Mouse (Mus musculus) megakaryocyte, adult 5-6 weeks (primary cell): ENCODE measurements around the gene Baiap2l1. TPM values are rescaled to one million over a fixed set of nuclear protein-coding genes. Genes with fewer than 3 reads are reported as not detected.

Source experiments
- ATAC-seq: 2 replicates; pipeline ENCODE4 v1.8.0; 2016; ENCODE audit warnings: mild to moderate bottlenecking, inconsistent platforms; ENCODE audit not compliant: poor library complexity, severe bottlenecking
- total RNA-seq, 2 experiments: library from RNA; stranded (forward) in 1 of 2; stranded (reverse) in 1 of 2; fragments of 153-499, 151-499 nt in 1 of 2; fragments of 221-1000, 200-1000 nt in 1 of 2; gene quantifications; 2 replicates each; pipeline versions ENCODE4 v1.2.3 to v1.2.4; 2015 to 2017

Gene Baiap2l1
- total RNA-seq, 2 experiments from 2014 or later: not detected

GRCm38 (mm10) chr5:144288391-144288790 lies 69.5 kb downstream of the Baiap2l1 start:
- ATAC-seq: no peak

DNA sequence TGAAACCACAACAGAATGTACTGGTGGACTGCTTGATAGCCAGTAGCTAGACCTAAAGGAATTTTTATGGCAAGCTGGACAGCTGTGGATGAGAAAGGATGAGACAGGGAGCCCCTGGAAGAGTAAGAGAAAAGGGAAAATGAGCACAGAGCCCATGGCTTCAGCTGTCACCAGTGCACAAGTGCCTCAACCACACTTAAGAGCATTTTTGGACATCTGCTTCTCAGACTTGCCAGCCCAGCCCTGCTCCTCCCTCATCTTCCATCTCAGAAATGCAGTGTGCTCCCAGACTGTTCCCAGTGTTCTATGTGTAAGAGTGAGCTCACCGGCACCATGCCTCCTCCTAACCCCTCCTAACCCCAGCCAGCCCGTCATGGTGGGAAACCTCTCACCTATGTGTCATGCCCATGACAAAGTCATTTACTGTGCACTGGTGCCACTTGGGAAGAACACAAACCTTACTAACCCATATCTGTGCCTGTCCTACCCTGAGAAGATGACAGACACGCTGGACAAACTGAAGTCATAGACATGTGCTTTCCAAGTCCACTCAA lies 70.6 kb downstream of the Baiap2l1 start:
- no peak for ATAC-seq

DNA sequence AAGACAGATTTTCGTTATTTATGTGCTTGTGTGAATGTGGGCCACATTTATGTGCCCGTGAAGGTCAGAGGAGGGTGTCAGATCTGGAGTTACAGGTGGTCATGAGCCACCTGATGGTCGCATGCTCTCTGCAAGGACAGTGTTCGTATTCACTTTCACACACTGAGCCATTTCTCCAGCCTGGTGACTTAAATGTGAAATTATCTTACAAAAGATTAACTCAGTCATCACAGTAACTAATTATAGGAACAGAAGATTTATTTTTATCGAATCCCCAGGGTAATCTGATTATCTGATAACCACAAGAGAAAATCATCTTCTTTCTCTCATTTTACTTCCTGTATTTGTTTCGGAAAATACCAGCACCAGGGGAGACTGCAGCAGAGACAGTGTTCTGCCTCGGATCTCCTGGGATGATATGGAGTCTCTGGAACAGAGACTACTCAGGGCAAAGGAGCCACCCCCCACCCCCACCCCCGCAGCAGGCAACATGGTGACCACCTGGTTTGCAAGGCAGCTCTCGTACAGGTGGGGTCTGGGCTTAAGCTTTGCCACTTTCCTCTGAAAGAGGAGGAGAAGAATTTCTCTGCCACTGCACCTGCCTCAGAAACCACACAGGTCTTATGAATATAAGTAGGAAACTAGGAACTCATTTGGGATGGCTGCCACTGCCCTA lies 71.2 kb downstream of the Baiap2l1 start:
- no peak for ATAC-seq

DNA sequence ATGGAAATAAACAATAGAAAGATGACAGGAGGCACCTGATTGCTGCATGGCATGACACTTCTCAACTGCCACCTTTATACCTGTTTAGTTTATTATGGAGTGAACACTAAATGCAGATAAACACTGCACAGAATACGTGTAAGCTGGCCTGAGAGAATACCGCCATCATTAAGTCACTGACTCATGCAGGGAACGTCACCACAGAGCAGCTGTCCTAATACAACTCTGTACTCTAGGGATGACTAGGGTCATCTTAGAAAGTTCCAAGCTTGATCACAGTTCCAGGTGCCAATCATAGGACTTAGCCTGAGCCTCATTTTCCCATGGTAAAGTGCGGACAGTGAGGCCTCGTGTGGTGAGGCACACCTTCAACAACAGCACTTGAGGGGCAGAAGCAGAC lies 73.3 kb downstream of the Baiap2l1 start:
- ATAC-seq: no peak

DNA sequence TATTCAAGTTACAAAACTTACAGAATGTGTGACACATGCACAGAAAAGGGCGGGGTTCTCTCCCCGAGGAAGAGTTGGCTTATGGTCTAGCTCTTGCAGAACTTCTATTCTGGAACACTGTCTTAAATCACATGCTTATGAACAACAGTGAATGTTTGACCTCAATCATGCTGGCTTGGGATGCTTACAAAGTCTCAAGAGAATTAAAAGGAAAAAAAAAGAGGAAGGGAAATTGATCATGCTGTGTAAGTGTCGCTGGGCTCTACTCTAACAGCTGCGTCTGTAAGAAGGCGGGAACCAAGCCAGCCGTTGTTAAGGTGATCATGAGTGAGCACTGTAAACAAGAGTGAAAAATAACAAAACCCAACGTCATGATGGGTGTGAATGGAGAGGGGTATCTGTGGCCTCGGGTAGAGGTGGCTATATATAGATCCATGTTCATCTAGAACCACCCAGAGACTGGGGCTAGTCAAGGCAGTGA lies 74.3 kb downstream of the Baiap2l1 start:
- peak; percentile 69 for ATAC-seq

- ATAC-seq: no peak
Measured at GRCm38 (mm10) chr5:144282470-144283260, 75.2 kb downstream of the Baiap2l1 start.

- no peak for ATAC-seq
Measured at GRCm38 (mm10) chr5:144279926-144280325, 78.0 kb downstream of the Baiap2l1 start.

DNA sequence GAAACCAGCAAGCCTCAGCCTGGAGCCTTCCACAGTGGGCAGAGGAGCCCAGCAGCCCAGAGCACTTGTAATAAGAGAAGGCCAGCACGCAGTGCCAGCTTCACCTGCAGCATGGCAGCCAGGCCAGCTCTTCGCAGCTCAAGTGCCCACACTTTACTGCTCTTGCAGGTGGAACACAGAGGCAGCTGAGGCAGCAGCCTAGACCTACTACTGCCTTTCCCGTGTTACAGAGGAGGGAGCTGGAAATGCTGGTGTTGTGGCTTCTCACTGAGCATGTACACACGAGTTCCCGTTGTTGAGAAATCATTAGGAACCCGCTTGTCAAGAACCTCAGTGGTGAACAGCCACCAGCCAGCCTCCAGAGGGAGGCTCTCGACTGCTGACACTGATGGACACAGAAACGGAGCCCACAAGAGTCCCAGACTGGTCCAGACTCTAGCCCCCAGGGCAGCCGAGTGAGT lies 78.8 kb downstream of the Baiap2l1 start:
- peak; percentile 38 for ATAC-seq

DNA sequence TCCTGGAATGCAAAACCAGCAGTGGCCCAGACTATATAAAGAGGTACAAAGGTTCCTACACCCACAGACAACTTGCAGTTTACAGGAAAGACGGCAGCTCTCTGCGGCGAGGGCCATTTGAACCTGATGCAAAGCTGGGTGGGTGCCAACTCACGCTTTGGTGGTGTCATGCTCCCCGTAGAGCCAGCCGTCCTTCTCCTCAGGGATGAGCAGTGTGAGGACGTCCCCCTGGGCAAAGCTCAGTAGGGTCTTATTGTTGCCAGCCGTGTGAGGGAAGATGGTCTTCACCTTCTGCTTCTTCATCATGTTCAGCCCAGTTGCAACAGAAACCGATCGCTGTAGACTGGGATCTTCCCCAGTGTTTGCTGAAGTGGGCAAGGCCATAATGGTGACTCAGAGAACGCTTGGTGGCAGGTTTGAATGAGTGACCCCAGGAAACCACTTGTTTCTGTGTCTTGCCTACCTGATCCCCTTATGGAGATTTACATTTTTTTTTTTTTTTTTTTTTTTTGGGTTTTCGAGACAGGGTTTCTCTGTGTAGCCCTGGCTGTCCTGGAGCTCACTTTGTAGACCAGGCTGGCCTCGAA lies 79.4 kb downstream of the Baiap2l1 start:
- no peak for ATAC-seq

DNA sequence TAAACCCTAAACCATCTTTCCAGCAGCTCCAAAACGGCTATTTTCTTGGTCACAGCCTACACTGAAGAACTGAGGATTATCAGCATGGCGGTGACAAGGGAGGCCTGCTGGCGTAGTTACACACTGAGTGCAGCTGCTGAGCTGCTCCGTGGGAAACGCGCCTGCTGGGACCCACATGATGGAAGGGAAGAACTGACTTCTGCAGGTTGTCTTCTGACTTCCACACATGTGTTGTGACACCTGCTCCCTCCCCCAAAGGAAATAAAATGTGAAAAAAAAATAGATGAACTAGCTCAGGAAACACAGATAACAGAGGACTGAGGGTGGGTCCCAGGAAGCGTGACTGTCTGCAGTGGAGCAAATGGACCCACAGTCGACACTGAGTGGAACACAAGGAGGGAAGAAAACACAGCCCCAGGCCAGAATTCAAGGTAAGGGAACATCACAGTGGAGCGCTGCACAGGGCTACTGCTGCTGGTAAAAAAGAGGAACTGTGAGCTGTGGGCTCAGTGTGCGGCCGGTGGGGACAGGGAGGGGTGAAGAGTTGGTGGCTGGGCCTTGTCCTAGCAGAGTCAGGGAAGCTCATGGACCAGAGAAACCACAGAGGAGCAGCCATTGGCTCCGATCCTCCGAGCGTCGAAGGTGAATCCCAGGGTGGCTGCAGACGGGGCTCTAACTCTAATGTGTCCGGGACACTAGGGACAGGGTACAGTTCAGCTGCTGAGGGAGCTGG lies 80.8 kb downstream of the Baiap2l1 start:
- ATAC-seq: peak; percentile 94

DNA sequence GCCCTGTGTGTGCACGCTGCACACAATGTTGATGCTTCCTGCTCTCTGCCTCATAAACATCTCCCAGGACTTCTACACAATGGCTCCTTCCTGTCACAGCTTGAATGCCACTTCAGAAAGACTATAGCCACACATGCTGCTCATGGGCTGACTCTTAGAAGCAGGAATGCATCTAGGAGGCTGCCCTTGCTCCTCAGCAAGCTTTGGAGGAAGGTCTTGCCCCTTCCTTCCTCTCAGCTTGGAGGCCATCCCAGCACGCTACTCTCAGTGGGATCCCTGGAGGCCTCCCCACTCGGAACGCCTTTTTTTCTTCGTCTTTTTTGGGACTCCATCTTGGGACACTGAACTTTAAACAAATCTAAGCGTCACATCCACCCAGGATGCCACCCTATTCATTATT lies 83.0 kb downstream of the Baiap2l1 start:
- ATAC-seq: no peak

DNA sequence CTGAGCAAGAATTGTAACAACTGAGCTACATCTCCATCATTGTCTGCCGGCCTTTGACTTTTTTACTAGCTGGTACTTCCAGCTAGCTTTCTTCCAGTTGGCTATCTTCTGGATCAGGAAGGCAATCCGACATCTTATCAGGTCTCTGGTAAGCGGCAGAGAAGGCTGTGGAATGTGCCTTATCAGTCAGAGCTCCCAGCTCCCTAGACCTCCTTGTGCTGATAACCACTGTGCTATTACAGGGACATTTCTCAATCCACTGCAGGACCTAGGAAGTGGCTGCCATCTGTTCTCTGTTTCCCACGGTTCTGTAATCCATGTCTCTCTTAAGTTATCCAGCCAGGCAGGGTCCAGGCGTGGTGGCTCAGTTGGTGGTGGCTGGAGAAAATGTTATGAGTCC lies 86.1 kb downstream of the Baiap2l1 start:
- no peak for ATAC-seq

GRCm38 (mm10) chr5:144271118-144271517 lies 86.8 kb downstream of the Baiap2l1 start:
- ATAC-seq: no peak

GRCm38 (mm10) chr5:144270420-144270819 lies 87.5 kb downstream of the Baiap2l1 start:
- ATAC-seq: no peak

GRCm38 (mm10) chr5:144269926-144270325 lies 88.0 kb downstream of the Baiap2l1 start:
- no peak for ATAC-seq

DNA sequence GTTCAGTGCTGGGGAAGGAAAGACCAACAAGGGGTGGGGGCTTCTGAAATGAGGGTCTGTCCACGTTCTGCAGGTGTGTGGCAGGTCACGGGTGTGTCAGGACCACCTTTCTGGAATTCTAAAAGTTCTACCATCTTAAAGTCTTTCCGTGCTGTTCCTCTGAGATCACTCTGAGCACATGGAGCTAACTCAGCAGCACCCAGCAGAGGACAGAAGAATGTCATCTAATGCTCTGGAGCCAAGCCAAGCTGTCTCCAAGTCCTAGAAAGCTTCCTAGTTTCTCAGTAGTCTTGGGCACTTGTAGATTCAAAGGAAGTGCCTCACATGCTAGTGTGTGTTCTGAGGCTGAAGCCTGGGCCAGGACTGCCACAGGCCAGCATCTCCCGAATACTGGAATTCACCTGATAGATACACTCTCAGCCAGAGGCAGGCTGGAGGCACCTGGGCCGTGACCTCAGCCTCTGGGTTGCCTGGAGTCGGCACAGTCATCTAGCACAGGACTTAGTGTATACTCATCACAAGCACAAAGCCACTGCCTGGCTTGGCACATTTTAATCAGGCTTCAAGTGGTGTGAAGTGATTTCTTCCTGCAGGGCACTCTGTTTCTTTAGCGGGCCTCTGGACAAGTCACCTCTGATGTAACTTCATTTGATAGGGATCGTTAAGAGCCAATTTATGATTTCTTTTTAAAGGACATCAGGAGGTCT lies 90.2 kb downstream of the Baiap2l1 start:
- no peak for ATAC-seq

GRCm38 (mm10) chr5:144263496-144263895 lies 94.4 kb downstream of the Baiap2l1 start:
- ATAC-seq: no peak

DNA sequence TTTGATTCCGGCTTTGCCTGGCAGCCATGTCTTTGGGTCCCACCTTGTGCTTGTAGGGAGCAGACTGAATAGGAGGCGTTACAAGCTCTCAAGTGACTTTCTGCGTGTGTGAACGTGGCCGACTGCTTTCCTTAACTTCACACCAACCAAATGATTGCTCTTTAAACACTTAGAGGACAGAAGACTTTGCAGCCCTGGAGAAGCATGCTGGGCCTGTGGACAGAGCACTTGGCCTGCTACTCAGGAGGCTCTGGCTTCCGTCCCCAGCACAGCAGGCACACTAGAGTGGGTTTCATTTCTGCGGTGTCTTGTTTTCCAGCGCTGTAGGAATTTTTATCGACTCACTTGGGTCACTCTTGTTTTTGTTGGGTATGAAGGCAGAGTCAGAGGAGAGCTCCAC lies 94.8 kb downstream of the Baiap2l1 start:
- no peak for ATAC-seq

- no peak for ATAC-seq
Measured at GRCm38 (mm10) chr5:144261829-144262228, 96.1 kb downstream of the Baiap2l1 start.

DNA sequence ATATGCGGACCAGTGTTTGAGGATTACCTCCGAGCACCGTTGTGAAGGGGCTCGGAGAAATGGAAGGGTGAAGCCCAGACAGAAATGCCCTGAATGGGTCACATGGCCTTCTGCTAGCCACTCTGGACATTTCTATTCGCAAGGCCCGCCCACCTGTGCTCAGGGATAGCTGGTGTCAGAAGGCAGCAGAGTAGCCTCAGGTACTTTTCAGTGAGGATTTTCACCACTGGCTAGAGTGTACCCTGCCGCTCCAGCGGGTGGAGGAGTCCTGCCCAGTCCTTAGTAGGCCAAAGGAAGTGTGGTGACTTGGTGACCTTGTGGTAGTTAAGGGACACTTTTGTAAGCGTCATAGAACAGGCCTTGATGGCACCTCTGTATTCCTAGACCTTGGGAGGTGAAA lies 96.6 kb downstream of the Baiap2l1 start:
- ATAC-seq: no peak
